Mouse (Mus musculus) megakaryocyte, embryonic 14.5 days (primary cell): ENCODE data around the gene Tbx3.

Experiments used
- FLI1 ChIP-seq: IDR thresholded peaks from 2 replicates; pipeline ENCODE4 v1.6.1; 2012; ENCODE audit warnings: low read length, inconsistent platforms, mixed read lengths
- GATA1 ChIP-seq: IDR thresholded peaks from 3 replicates; pipeline ENCODE4 v1.6.1; 2012; ENCODE audit warnings: mixed read lengths, low read length, inconsistent platforms, borderline replicate concordance

GRCm38 (mm10) chr5:119691075-119691474 lies 20.6 kb downstream of the Tbx3 start:
- TF ChIP-seq GATA1, result no peak
- TF ChIP-seq FLI1, result no peak
